Mouse (Mus musculus) adrenal gland, postnatal 14 days (tissue): Measurements from ENCODE around the gene Unc119b. TPM values are rescaled to one million over a fixed set of nuclear protein-coding genes. Genes with fewer than 3 reads are reported as not detected.
"Not testable (repeated sequence)": the region's sequence is repeated elsewhere in the genome, so short reads cannot be mapped to it uniquely, and the experiment has no call there.

ENCODE experiments used
- DNase-seq: peaks from one replicate; pipeline ENCODE4 v3.0.0; 2021; ENCODE audit warnings: mixed read lengths
- total RNA-seq: library from RNA; stranded (reverse); gene quantifications from 2 replicates; pipeline ENCODE4 v1.2.3, GENCODE M21; 2021

The Unc119b gene
- total RNA-seq, 1 experiment from 2014 or later = 36.9 TPM

DNA sequence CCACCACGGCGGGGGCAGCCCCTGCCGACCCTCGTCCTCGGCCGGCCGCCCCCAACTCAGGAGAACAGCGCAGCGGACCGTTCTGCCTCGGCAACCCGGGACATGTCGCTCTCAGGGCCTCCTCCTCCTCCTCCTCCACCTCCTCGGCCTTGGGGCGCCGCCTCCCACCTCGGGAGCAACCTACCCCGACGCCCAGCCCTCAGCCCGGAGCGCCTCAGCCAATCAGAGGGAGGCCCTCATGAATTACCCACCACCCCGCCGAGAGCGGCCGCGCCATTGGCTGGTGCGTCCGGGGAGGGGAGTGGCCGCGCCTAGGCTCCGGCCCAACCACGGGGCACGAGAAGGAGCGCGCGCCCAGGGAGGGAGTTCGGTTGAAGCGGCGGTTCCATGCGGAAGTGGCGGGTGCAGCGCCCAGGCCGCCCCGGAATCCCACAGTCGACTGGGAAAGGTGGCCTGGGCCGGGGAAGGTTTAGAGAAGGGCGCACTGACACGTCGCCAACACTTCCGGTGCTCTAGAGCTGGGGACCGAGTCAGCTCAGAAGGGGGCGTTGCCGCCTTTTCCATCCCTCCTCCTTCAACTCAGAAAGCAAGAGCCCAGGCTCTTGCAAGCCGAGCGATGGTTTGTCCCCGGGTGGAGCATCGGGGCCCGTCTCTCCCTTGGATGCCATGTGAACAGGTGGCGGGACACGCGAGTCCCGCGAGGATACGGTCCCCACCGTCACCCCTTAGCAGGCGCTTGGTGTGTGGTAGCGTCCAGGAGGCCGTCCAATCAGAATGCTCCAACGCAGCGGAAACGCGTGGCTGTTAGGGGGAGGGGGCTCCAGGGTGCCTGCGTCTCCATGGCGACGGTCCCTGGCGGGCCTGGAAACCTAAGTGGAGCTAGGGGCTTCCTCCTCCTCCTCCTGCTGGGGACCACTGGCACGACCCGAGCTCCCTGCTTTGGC lies 23.5 kb upstream of the Unc119b start, which contains the start of gene Mlec:
Gene Mlec (minus strand): TSS at position 140 of the 944 bp plus-strand sequence.
- peak; percentile 99 for DNase-seq

DNA sequence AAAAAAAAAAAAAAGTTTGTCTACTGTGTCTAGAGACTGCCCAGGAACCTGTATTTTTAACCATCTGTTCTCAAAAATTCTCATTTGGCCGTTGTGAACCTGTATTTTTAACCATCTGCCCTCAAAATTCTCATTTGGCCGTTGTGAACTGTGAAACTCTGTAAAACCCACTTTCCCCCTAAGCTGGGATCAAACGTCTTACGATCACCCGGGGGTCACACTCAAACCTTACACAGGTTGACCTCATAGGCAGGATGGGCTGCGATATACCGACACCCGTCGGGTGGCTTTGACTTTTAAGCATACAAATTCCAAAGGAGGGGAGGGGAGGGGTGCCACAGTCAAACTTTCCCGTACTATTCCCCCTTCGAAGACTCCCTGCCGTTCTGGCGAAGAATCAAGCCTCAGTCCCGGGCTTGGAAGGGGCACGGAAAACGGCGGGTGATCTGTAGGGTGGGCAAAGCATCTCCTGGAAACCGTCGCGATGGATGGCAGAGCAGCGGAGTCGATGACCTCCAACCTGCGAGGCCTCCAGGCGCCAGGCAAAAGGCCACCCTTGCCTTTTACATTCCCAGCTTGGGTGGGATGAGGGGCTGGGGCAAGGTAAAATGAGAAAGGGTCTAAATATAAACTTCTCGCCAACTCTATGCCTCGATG lies 22.3 kb upstream of the Unc119b start:
- DNase-seq = peak; percentile 37

DNA sequence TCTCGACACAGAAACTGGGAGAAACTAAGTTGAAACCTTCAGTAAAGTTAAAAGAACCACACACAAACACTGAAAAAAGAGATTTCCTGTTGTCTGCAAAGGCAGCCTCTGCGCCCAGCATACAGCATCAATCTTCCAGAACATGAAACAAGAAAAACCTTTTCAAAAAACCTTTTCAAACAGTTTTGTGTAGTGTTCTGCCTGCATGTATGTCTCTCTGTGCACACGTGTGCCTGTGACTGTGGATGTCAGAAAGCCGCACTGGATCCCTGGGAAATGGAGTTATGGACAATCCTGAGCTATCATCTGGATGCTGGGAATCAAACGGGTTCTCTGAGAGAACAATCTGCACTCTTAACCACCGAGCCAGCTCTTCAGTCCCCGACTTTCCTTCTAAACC lies 21.6 kb upstream of the Unc119b start:
- DNase-seq = no peak

DNA sequence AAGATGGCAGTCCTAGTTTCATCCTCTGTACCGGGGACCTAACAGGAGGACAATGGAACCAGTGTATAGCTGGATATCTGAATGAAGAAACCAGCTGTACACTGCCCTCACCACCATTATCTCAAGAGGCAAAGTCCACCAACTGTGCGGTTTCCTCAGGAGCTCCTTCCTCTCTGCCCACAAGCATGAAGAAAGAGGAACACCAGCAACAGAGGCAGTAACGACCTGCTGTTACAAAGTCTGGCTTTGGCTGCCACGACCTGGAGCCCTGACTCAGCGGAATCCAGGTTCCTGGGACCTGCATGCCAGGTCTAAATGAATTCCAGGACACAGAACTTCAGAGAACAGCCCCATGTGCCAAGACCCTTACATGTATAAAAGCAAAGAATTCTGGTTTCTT lies 21.1 kb upstream of the Unc119b start:
- peak; percentile 45 for DNase-seq

DNA sequence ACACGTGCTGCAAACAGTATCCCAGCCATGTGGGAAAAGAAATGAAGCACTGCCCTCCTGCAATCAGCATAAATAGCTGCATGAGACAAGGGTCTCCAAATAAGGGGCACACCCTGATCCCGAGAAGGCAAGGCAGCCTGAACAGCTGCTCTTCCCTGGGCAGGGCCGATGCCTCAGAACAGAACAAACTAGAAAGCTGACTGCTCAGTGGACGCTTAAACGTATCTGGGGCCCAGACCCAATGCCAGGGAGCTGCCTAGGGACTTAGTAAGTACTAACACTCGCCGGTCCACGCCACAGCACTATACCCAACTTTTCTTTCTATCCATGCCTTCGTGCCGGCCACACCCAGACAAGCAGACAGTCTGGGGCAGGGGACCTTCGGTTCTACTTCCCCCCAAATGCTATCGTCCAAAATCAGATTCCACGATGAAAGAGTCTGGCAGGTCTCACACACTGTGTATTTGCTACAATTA lies 20.4 kb upstream of the Unc119b start:
- no peak for DNase-seq

DNA sequence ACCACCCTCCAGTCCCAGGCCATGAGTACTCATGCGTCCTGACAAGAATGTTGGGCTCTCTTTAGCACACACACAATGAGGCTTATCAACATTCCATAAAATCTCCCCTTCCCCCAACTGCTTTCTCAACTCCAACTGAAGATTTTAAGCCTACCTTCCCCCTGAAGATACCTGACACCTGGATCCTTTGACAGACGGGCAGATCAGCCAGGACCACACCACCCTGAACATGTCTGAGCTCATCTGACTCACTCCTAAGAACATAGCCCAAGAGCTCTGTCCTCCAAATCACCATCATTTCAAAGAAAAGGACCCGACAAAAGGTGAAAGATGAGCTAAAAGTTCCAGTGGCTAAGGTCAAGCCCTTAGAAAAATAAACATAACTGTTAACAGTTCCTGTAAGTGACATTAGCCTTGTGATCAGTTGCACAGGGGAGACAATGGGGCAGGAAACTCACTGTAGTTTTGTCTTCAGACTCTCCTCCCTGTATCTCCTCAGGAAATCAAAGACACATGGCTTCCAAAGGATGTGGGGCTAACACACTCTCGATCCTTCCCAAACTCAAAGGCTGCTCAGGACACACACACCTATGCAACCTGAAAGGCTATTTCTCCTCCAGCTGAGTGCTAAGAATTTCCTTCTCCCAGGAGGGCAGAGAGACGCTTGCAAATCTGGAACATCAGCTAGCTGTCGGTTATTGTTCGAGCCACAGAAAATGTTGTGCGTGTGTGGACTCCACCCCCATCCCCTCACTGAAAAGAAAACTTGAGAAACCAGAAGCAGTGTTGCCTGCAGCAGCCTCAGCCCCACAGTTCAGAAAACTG lies 17.6 kb upstream of the Unc119b start:
- DNase-seq = no peak

DNA sequence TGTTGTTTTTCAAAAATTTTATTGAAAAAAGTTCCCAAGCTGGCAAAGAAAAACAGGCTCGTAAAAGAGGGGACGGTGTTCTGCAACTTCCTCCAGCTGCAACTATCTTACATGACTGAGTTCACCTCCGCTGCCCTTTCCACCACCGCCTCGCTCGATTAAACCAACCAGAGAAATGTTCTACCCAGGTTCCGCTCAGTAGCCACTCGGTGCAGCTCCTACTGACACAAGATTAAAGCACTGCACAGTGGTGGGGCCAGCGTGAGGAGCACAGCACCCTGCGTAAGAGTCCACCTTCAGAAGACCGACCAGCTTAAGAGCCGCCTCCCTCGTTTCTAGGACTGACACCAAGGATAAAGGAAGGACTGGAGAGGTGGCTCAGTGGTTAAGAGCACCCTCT lies 16.7 kb upstream of the Unc119b start:
- no peak for DNase-seq

DNA sequence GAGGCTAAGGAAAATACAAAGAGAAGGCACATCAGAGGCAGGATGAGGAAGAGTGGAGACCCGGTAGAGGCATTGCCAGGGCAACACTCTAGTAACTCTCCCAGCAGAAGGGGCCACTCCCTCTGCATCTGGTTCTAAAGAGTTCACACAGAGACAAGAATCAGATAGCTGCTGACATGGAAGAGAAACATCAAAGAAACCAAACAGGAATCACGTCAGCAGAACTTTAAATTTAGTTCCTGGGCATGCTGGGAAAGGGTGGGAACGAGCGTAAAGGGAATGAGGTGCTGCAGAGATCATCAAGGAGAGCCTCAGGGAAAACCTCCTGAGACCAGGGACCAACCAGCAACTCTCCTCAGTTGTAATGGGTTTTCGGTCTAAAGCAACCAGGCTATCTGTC lies 16.2 kb upstream of the Unc119b start:
- no peak for DNase-seq

DNA sequence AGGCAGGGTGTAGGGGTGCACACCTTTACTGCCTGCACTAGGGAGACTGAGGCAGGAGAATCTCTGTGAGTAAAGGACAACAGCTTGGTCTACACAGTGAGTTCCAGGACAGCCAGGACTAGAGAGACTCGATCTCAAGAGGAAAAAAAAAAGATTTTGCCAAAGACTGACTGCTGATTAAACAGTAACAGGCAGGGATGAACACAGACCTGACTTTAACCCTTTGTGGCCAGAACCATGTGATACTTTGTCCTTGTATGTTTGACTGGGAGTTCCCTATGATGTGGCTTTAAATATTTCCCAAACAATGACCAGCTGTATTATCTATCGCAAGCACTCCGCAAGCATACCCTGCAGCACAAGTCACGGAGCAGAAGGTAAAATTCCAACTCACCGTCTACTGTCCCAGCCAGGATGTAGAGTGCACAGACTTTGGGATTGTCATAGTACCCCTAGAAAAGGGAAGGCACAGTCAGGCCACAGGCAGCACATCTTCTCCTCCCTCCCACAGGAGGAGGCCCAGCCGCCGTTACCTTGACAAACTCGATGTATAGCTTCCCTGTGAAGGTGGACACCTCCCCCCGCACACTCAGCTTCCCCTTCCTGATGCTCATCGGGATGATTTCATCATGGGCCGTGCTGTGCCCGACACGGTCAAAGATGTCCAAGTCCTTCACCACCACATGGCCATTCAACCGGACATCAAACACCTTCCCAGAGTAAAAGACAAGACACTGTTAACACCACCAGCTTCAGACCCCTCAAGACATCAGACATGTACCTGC lies 15.1 kb upstream of the Unc119b start:
- DNase-seq = no peak

DNA sequence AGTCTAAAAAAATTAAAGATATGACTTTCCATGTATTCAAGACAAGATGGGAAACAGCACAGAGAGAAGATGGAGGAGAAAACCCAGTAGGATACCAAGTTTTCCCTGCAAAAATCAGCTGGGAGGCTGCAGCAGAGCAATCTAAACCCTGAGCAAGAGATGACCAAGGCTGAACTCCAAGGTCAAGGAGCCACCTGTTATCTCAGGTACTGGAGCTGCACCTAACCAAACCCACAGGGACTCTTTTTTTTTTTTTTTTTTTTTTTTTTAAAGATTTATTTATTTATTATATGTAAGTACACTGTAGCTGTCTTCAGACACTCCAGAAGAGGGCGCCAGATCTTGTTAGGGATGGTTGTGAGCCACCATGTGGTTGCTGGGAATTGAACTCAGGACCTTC lies 14.1 kb upstream of the Unc119b start:
- not testable (repeated sequence) for DNase-seq

DNA sequence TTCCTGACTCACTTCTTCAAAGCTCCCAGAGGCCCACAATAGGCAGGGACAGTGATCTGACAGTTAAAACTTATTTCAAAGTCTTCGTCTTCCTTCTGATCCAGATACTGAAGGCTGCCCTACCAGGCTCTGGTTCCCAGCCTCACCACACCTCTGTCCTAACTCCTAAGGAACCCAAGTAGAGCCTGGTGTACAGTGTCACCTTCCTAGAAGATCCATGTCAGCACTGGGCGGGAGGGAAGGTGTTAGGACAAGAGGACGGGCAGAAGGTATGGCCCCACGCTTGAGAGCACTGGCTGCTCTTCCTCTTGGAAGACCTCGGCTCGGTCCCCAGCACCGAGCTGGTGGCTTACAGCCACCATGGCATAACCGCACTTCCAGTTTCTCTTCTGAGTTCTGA lies 13.6 kb upstream of the Unc119b start:
- no peak for DNase-seq

DNA sequence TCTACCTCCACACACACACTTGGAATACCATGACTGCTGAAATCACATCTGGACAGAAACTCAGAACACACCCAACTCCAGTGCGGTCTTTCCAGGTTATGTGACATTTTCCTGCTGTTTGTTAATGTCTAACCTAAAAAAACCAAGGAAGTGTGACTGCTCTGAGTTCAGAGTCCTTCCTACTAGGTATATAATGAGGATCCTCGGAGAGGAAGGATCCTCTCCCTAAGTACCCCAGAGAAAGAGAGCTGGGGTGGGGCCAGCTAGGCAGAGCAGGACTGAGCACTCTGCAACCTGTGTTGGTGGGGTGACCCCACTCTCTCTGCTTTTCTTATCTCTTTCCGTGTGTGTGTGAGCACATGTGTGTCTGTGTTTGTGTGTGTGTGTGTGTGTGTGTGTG lies 12.6 kb upstream of the Unc119b start:
- DNase-seq = no peak

DNA sequence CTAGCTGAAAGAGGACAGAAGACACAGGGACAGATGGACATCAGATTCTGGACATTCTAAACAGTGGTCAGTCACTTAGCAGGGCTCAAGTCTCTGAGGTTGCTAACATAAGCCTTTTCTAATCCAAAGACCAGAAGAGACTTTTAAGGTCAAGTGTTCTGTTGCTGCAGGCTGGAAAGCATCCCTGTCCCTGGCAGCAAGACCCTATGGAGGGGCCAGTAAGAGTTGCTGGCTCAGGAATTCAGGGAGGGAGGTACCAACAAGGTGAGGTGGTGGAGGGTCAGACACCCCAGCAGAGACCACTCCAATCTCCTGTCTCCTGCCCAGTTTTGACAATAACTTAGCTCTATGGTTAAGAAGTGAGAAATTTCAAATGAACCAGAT lies 12.0 kb upstream of the Unc119b start:
- no peak for DNase-seq

DNA sequence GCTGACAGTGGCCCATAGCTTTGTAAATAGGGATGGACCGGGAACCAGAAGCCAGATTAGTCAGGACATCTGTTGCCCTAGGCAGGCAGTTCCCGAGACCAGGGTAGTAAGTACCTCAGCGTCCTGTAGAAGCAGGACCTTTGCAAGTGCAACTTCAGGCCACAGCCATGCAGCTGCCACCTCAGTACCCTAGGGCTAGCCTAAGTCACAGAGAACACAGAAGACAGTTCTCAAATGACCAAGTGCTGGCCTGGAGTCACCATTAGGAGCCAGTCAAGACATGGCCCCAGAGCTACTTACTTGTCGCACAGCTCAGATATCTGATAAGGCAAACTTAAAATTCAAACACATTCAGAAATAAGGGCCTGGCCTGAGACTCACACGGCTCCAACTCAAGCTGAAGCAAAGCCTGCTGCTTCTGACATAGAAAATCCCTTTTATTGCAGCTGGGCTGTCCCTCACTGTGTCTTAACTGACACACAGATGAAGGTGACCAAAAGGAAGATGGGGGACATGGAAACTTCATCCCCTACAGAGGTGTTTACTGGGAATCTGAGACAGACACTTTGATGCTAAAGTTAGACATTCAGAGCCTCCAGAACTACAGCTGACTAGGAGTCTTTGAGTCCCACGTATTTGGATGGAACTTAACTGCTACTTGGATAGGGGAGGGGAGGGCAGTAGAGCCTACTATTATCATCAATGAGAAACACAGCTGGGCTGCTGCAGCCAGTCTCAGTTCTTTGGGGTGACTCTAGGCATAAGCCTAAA lies 11.4 kb upstream of the Unc119b start:
- DNase-seq = no peak

DNA sequence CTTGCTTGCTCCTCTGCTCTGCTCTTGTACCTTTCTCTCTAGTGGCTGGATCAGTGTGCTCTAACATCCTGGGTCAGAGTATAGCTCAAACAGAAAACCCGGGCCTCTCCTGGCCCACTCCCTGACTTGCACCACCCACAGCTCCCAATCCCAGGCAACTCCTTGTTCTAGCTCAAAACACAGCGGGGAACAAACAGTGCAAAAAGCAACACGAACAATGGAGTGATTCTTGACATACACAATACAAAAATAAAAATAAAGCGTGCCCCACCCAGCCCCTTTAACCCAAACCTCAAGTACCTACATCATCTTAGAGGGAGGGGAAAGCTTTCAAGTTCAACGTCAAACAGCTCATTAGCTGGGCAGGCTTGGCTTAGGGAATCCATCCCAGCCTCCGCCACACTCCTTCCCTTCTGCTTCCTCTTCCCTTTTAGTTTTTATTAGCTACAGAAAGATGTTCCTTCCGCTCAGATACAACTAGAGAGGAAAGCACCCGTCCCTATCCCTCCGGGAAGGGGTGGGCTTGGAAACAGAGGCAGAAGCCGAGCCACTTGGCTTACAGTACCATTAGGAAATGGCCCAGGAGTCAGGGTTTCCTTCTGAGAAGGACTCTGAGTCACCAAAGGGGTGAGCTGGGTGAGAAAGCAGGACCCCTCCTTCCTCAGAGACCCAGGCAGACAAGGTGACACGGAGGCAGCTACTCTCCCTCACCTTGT lies 10.6 kb upstream of the Unc119b start:
- DNase-seq = no peak

DNA sequence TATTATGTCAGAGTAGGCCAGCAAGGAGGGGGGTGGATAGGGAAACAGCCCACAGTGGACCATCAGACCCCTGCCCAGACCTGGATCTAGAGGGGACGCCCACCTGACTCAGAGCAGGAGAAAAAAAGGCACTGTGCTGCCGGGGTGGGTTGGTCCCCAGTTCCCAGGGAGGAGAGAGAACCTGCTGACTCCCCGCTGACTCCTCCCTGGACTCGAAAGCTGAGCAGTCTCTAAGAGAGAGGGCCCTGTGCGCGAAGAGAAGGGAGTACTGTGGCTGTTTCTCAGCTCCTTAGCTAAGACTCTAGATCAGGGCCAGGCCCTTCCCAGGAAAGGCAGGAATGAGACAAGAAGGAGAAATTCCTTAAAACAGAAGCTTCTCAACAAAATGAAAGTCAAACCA lies 9.7 kb upstream of the Unc119b start:
- no peak for DNase-seq

DNA sequence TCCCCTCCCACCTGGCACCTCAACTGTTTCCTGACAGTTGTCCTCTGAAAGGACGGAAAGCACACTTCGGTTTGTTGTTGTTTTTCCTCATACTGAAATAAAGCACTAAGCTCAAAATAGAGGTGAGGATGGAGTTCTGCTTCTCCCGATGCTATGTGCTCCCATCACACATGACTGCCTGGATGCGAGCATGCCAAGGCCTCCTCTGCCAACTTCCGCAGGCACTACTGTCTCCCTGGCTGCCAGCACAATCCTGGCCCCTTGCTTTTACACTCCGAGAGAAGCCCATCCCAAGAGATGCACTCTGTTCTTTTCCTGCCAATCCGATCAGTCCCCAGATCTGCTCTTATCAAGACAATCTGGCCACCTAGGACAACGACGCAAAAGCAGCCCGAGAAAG lies 8.8 kb upstream of the Unc119b start:
- DNase-seq = no peak

DNA sequence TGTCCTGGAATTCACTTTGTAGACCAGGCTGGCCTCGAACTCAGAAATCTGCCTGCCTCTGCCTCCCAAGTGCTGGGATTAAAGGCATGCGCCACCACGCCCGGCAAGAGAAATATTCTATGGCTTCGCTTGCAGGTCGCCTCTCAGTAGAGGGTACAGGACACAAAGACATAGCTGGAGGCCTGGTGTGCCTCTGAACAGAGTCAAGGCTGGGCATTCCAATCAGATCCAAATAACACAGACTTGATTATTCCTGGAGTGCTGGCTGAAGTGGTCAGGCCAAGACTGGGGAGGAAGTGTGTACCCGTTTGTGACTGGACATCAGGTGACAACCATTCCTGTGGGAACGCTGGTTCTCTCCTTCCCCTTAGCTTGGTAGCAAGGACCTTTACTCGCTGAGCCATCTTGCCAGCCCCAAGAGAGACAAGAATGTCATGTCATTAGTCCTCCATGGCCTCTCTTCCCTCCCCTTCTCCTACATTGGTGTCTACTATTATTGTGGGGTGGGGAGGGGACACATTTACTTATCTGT lies 7.5 kb upstream of the Unc119b start:
- no peak for DNase-seq

DNA sequence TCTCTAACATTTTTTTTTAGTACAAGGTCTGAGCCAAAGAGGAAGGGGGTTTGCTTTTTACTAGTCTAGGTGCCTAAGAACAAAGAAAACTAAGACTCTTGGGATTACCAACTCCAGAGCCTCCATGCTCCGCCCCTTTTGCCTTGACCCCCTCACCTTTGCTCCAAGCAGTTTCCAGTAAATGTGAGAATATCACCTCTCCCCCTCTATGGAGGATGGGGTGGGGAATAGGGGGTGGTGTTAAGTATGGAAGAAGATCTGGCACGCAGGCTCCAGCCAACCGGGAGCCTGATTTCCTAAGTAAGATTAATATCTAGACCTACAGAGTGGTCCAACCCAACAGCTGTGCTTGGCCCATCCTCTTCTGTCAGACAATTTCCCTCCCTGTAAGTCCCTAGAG lies 6.0 kb upstream of the Unc119b start:
- no peak for DNase-seq

DNA sequence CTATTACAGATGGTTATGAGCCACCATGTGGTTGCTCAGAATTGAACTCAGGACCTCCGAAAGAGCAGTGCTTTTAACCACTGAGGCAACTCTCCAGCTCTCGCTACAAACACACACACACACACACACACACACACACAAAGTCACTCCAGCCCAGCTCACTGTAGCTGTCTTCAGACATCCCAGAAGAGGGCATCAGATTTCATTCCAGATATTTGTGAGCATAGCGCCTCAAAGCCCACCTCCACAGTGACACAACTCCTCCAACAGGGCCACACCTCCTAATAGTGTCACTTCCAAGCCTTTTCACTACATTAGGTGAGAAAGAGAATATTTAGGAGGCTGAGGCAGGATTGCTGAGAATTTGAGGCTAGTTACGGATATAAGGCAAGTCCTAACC lies 4.3 kb upstream of the Unc119b start:
- no peak for DNase-seq
